Mouse (Mus musculus): ENCODE measurements at regions not wholly inside any gene's neighbourhood (a gene's known extent, or its start where the extent isn't known, plus 50 kb on each side); places are given as distances from the start of the nearest gene placed in this dataset.

- TF ChIP-seq POLR2A (IDR thresholded peaks at IDR 0.05; ENCODE audit: control insufficient read depth, low read depth, low read length) (no peak), CTCF (IDR thresholded peaks at IDR 0.05; ENCODE audit: control insufficient read depth, insufficient read depth, insufficient replicate concordance, low read depth, low read length) (no peak)
These were observed 146.0 kb downstream of the Opa1 start for GRCm38 (mm10) chr16:29725153-29725552.
